Mouse (Mus musculus) lung, postnatal 14 days (tissue): ENCODE results near the gene Rnft2.

ENCODE experiments used
- DNase-seq: peaks from one replicate; pipeline ENCODE4 v3.0.0; 2021

Gene Rnft2

DNA sequence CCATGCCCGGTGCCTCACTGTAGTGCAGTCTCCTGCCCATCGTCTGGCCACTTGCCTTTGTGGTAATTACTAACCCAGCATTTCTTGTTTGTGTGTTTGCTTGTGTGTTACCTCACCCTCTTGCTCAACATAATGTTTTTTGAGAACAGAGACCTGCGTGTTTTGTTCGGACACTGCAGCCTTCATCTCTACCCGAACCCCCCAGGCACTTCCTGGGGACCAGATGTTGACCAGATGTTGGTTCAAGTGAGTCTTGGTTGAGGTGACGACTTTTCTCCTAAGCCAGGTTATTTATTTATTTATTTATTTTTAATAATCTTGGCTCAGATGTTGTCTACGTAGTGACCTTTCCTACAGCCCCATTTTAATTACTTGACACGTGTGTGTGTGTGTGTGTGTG, 2.5 kb upstream of the Rnft2 start:
- DNase-seq, result no peak

DNA sequence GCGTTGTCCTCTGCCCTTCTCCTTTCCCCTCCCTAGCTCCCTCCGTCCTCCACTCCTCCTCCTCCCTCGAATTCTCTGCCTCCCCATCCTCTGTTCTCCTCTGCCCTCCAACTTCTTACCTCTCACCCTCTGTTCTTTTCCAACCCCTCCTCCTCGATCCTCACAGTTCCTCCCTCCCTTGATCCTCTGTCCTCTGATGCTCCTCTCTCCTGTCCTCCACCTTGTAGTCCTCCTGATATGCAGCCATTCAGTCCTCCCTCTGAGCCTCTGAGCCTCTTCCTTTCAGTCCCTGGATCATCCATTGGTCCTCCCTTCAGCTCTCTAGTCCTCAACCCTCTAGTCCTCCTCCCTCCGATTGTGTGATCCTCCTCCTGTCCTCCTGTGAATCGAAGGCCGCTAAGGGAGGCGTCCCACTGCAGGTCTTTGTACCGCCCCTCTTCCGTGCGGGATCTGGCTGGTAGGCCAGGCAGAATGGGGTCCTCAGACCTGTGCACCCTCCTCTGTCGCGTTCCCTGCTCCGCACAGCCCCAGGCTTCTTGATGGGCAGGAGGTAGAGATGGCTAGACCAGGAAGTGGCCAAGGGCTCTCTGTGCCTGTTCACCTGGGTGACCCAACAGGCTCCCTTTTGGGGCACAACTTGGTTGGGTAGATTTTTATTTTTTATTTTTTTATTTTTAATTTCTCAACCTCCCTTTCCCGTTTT, 841 bp upstream of the Rnft2 start:
- no peak for DNase-seq

DNA sequence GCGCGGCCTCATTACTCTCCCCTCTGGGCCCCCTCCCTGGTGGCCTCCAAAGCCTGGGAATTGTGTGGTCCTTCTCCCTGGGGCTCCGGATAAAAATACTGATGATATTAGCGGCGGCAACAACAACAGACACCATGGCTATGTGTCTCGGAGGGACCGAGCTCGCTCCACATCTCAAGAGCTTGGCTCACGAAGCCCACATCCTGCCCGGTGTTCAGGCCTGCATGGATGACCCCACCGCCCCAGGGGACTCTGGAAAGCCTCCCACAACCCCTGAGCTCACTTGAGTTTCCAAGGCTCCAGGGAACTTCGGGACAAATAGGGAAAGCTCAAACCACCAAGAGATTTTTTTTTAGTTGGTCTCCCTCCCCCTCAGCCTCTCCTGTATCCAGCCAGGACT, 5.2 kb downstream of the Rnft2 start:
- no peak for DNase-seq

DNA sequence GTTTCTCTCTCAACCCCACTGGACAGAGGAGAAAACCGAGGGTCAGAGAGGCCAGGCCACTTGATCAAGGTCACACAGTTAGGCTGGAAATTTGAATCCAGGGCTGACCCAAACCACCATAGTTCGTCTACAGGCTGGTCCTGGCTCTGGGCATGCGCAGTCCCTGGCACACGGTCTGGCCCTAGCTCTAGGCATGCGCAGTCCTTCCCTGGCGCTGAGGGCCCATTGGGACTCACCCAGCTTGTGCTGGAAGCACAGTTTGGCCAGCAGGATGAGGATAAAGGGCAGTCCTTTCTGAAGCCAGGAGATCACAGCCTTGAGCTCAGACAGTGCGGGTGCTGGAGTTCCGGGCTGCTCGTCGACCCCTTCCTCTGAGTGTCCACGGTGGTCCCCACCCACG, 8.0 kb downstream of the Rnft2 start:
- DNase-seq, result no peak

GRCm38 (mm10) chr5:118230071-118230611, 14.8 kb downstream of the Rnft2 start:
- DNase-seq, result no peak

GRCm38 (mm10) chr5:118223142-118223757, 21.7 kb downstream of the Rnft2 start:
- no peak for DNase-seq

DNA sequence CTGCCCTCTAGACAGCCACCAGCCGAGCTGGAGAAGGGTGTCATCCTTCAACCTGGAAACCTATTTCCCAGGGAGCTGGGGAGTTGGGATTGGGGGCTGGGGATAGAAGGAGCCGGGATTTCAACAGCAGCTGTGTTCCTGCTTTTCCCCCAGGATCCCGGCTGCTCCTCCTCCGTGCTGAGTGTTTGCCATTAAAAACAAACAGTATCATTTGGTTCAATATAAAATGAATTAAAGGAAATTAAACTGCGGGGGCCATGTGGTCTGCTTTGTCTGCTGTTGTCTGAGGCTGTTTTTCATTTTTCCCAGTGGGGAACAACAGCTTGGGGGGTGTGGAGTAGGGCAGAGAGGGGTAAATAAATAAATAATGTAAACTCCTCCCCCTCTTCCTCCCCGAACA, 27.5 kb downstream of the Rnft2 start:
- no peak for DNase-seq

- peak; percentile 74 for DNase-seq
These were observed 30.3 kb downstream of the Rnft2 start for GRCm38 (mm10) chr5:118214418-118215154.

GRCm38 (mm10) chr5:118214012-118214411, 30.9 kb downstream of the Rnft2 start:
- DNase-seq, result no peak

DNA sequence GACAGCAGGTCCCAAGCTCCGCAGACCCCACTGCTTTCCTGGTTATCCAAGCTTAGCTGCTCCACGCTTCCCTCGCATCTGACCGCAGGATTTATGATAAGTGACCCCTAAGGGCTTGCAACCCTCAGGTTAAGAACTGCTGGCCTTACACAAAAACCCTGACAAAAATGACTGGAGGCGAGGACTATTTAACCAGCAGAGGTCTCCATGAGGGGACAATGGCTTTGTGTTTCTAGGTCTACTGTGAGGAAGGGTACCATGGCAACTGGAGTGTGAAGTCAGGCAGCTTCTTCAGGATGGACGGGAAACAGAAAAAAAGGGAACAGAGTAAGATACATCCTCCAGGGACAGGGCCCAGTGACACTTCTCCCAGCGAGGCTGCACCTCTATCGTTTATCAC, 39.1 kb downstream of the Rnft2 start:
- no peak for DNase-seq

DNA sequence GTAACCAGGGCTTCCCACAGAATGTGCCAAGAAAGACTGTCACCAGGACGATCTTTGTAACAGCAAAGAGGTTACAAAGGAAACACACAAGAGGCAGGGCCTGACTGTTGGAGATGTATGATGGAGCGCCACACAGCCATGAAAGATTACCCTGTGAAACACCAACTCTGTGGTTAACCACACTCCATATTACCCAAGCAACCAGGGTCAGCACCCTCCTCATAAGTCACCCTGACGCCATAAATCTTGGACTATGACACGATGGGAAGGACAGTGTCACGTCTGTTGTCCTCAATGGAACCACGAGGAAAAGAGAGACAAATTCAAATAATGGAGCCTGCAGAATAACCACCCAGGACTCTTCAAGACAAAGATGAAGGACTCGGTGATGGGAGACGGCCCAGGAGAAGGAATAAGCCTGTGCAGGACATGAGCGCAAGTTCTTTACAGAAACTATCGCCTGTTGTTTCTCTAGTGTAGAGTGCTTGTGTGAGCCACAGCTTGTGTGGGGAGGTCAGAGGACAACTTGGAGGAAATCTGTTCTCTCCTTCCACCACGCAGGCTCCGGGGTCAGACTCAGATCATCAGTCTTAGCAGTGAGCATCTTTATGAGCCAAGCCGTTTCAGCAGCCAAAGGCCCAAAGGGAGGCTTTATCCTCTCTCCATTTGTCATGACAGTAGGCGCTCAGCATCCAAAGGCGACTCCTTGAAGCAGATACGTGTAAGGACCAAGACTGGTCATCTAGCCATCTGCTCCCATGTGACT, 40.1 kb downstream of the Rnft2 start:
- DNase-seq, result no peak

- no peak for DNase-seq
These were observed 45.2 kb downstream of the Rnft2 start for GRCm38 (mm10) chr5:118199670-118200069.

DNA sequence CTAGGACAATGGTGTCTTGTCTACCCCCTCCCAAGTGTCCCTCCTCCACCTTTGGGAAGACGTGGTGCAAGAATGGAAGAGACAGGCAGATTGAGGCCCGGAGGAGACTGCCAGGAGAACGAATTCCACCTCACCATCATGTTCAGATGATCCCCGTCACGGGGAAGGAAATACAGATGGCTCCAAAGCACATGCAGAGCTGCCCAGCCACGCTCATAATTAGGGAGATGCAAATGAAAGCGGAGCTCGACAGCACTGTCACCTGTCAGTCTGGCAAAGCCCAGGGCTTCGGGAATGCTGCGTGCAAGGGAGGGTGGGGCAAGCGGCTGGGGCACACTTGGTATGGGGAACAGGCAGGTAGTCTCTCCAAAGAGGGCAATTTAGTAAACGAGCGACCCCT, 47.5 kb downstream of the Rnft2 start:
- no peak for DNase-seq

- DNase-seq, result no peak
These were observed 52.7 kb downstream of the Rnft2 start for GRCm38 (mm10) chr5:118192221-118192620.

- no peak for DNase-seq
These were observed 54.4 kb downstream of the Rnft2 start for GRCm38 (mm10) chr5:118190491-118190890.

- no peak for DNase-seq
These were observed 56.6 kb downstream of the Rnft2 start for GRCm38 (mm10) chr5:118188356-118188755.

DNA sequence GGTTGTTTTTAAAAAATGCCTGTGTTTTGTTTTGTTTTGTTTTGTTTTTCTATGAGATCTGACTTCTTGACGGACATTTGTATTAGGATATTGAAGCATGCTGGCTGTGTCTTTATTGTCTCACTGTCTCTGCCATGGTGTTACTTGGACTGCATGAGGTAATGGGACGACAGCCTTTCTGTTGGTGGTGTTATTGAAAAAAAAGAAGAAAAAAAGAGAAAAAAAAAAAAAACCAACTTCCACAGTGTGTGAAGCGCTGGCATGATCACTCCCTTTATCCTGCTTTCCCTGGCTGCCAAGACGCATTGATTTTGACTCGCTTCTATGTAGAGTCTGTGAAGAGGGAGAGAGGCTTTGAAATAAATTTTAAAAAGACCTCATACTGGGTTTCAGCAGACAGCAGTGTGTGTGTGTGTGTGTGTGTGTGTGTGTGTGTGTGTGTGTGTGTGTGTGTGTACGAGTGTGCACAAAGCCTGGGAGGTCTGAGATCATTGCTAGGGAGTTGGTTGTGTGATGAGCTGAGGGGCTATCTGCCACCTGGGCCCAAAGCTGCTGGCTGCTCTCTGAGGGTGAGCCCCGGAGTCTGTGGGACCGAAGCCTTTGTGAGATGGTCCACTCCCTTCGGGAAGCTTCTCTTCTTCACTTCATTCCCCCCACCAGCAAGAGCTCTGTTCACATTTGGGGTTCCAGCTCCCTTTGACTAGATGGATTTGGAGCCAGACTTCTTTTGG, 57.8 kb downstream of the Rnft2 start:
- DNase-seq, result no peak

GRCm38 (mm10) chr5:118177640-118178039, 67.3 kb downstream of the Rnft2 start:
- DNase-seq, result no peak

DNA sequence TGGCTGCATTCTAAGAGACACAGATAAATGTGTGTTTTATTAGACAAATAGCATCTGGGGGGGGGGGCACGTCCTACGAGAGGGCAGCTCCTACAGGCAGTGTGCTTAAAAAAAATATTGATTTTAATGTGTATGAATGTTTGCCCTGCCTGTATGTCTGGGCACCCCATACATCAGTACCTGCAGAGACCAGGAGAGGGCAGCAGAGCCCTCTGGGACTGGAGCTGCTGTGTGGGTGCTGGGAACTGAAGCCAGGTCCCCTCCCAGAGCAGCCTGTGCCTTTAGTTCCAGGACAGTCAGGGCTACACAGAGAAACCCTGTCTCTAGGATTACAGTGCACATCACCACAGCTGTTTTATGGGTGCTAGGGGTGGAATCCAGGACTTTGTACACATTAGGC, 69.8 kb downstream of the Rnft2 start:
- no peak for DNase-seq

GRCm38 (mm10) chr5:118174310-118175009, 70.5 kb downstream of the Rnft2 start:
- no peak for DNase-seq

- no peak for DNase-seq
These were observed 72.7 kb downstream of the Rnft2 start for GRCm38 (mm10) chr5:118172078-118172723.
